Mouse (Mus musculus): ENCODE data around the gene Sec22c. TPM values are rescaled to one million over a fixed set of nuclear protein-coding genes. Genes with fewer than 3 reads are reported as not detected.

Gene Sec22c
- polyA plus RNA-seq, 1 experiment from 2014 or later: 7.4 TPM

DNA sequence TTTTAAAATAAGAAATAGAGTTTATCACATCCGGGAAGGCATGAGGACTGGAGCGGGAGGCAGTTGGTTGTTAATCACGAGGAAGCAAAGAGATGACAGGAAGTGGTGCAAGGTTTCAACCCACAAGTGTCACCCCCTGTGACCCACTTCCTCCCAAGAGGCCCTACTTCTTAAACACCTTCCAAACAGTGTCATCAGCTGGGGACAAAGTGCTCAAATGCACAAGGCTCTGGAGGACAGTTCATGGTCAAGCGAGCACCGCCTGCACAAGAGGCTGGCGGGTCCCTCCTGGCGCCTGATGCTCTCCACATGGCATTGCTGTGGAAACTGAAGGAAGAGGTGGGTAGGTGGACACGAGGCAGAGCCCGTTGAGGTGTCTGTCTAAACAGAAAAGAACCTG, 30.3 kb downstream of the Sec22c start:
- no peaks in the 10 kb centered on the region; the same call in 1 of the 2 replicates for H3K27me3 ChIP-seq (ENCODE audit: insufficient read depth, low read length)
- H3K4me3 ChIP-seq (replicated peaks; ENCODE audit: low read depth, low read length): no peak overlapping the region
- no peak for TF ChIP-seq CTCF (IDR thresholded peaks at IDR 0.05; ENCODE audit: low read depth)
- no peaks in the 10 kb centered on the region for H3K9me3 ChIP-seq (replicated peaks; ENCODE audit: low read length)
- H3K4me1 ChIP-seq (replicated peaks; ENCODE audit: insufficient read depth, low read length): no peaks in the 10 kb centered on the region; the same call in none of the 2 replicates
- no peaks in the 10 kb centered on the region for H3K36me3 ChIP-seq (ENCODE audit: insufficient read depth, low read length)
- ATAC-seq (replicated peaks; ENCODE audit: low FRiP score, low read depth) (no peak), DNase-seq (ENCODE audit: low spot score) (no peak)
- 57% methylated on average over 9 of the region's 9 CpGs for WGBS
- no peak overlapping the region for H3K9ac ChIP-seq (ENCODE audit: low read depth, low read length)
- H3K27ac ChIP-seq: no peak overlapping the region
- H3K4me2 ChIP-seq (ENCODE audit: low read length): no peak overlapping the region

DNA sequence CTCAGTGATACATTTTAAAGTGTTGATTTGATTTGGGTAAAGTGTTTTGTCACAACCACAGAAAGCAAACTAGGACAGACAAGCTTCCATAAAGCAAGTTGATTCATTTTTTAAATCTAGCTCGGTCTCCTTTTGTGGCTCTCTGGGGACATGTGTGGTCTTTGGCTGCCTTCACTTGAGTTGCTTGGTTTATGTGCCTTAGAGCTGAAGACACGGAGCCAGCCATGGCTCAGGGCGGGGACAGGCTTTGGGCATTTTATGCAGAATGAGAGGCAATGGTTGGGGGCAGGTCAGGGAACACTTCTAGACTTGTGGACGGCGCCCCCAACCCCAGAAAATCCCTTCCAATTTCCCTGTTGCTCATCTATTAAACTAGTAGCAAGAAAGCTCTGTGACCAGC, 31.6 kb downstream of the Sec22c start:
- Histone ChIP-seq H3K4me1 (replicated peaks; ENCODE audit: insufficient read depth, low read length) (peaks cover 5% of the 10 kb centered on the region), H3K4me3 (replicated peaks; ENCODE audit: low read depth, low read length) (no peak overlapping the region), H3K27me3 (ENCODE audit: insufficient read depth, low read length) (peaks cover 5% of the 10 kb centered on the region), H3K9me3 (replicated peaks; ENCODE audit: low read length) (no peaks in the 10 kb centered on the region), H3K36me3 (ENCODE audit: insufficient read depth, low read length) (no peaks in the 10 kb centered on the region), H3K4me2 (ENCODE audit: low read length) (no peak overlapping the region), H3K9ac (ENCODE audit: low read depth, low read length) (no peak overlapping the region), H3K27ac (no peak overlapping the region)
- DNase-seq (ENCODE audit: low spot score) (no peak), ATAC-seq (replicated peaks; ENCODE audit: low FRiP score, low read depth) (no peak)
- WGBS: 76% methylated on average over 5 of the region's 5 CpGs
- no peak for TF ChIP-seq CTCF (IDR thresholded peaks at IDR 0.05; ENCODE audit: low read depth)

DNA sequence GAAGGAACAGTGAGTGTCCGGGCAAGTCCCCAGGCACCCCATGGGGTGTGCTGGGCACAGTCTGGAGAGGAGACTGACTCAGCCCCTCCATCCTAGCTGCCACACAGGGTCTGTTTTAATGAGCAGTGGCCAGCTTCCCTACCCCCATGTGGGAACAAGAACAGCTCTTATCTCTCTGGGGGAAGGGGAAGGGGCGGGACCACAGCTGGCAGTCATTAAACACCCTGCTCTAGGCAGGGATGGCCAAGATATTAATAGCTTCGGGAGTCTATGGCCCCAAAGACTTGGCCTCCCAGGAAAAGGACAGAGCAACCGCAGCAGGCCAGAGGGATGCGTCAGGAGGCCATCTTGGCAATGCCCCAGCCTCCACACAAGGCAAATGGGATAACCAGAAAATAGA, 33.0 kb downstream of the Sec22c start:
- no peak for TF ChIP-seq CTCF (IDR thresholded peaks at IDR 0.05; ENCODE audit: low read depth)
- no peak overlapping the region for H3K4me2 ChIP-seq (ENCODE audit: low read length)
- DNase-seq (ENCODE audit: low spot score) (no peak), ATAC-seq (replicated peaks; ENCODE audit: low FRiP score, low read depth) (no peak)
- no peaks in the 10 kb centered on the region for H3K36me3 ChIP-seq (ENCODE audit: insufficient read depth, low read length)
- peaks cover 13% of the 10 kb centered on the region for H3K27me3 ChIP-seq (ENCODE audit: insufficient read depth, low read length)
- H3K27ac ChIP-seq: no peak overlapping the region
- H3K4me3 ChIP-seq (replicated peaks; ENCODE audit: low read depth, low read length): no peak overlapping the region
- no peak overlapping the region for H3K9ac ChIP-seq (ENCODE audit: low read depth, low read length)
- 51% methylated on average over 5 of the region's 5 CpGs for WGBS
- H3K4me1 ChIP-seq (replicated peaks; ENCODE audit: insufficient read depth, low read length): peaks cover 5% of the 10 kb centered on the region
- no peaks in the 10 kb centered on the region for H3K9me3 ChIP-seq (replicated peaks; ENCODE audit: low read length)

DNA sequence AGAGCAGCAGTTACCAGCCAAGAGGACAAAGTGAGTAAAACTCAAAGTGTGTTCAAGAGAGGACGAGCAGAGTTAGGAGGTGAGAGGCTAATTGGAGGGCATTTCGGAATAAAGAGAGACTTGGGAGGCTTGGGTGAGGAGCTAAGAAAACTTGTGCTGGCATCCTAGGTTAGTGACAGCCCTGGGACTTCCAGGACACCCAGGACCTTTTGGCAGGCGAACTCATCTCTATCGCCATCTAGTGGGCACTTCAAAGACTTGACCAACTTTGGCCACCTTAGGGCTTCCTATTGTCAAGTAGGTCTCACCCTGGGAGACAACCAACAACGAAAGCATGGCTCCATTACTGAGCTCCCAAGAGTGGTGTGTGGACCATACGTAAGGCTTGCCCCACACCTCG, 34.0 kb downstream of the Sec22c start:
- no peak for ATAC-seq (replicated peaks; ENCODE audit: low FRiP score, low read depth)
- H3K4me2 ChIP-seq (ENCODE audit: low read length): no peak overlapping the region
- H3K9me3 ChIP-seq (replicated peaks; ENCODE audit: low read length): no peaks in the 10 kb centered on the region
- peaks cover 13% of the 10 kb centered on the region for H3K27me3 ChIP-seq (ENCODE audit: insufficient read depth, low read length)
- peaks cover 5% of the 10 kb centered on the region for H3K4me1 ChIP-seq (replicated peaks; ENCODE audit: insufficient read depth, low read length)
- no peak overlapping the region for H3K27ac ChIP-seq
- DNase-seq (ENCODE audit: low spot score): peak; percentile 83
- H3K9ac ChIP-seq (ENCODE audit: low read depth, low read length): no peak overlapping the region
- TF ChIP-seq CTCF (IDR thresholded peaks at IDR 0.05; ENCODE audit: low read depth): peak; percentile 83
- H3K36me3 ChIP-seq (ENCODE audit: insufficient read depth, low read length): no peaks in the 10 kb centered on the region
- H3K4me3 ChIP-seq (replicated peaks; ENCODE audit: low read depth, low read length): no peak overlapping the region
- WGBS: 33% methylated on average over 7 of the region's 7 CpGs

DNA sequence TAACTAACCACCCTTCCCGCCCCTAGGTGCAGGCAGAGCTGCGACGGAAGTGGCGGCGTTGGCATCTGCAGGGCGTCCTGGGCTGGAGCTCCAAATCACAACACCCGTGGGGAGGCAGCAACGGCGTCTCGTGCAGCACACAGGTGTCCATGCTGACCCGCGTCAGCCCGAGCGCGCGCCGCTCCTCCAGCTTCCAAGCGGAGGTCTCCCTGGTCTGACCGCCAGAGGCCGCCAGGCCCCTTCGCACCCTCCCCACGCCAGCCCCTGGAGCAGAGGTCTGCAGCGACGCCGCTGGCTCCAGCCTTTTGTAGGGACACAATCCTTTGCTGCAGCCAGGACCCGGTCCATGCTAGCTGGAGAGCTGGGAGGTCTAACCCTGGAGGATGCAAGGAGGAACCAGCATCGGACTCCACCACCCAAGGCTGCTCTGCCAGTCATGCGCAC, 35.9 kb downstream of the Sec22c start:
- Histone ChIP-seq H3K4me3 (replicated peaks; ENCODE audit: low read depth, low read length) (peak overlapping the region; percentile 12; the same call in 1 of the 2 replicates), H3K9ac (ENCODE audit: low read depth, low read length) (no peak overlapping the region), H3K27ac (no peak overlapping the region), H3K4me1 (replicated peaks; ENCODE audit: insufficient read depth, low read length) (peaks cover 5% of the 10 kb centered on the region), H3K27me3 (ENCODE audit: insufficient read depth, low read length) (peaks cover 13% of the 10 kb centered on the region), H3K36me3 (ENCODE audit: insufficient read depth, low read length) (no peaks in the 10 kb centered on the region), H3K4me2 (ENCODE audit: low read length) (peak overlapping the region; percentile 48), H3K9me3 (replicated peaks; ENCODE audit: low read length) (no peaks in the 10 kb centered on the region)
- peak; percentile 76 for DNase-seq (ENCODE audit: low spot score)
- peak; percentile 85 for TF ChIP-seq CTCF (IDR thresholded peaks at IDR 0.05; ENCODE audit: low read depth)
- 1% methylated on average over 28 of the region's 28 CpGs for WGBS
- ATAC-seq (replicated peaks; ENCODE audit: low FRiP score, low read depth): 0 out of 2 replicates have a peak, but pooled peaks have one; percentile 53

DNA sequence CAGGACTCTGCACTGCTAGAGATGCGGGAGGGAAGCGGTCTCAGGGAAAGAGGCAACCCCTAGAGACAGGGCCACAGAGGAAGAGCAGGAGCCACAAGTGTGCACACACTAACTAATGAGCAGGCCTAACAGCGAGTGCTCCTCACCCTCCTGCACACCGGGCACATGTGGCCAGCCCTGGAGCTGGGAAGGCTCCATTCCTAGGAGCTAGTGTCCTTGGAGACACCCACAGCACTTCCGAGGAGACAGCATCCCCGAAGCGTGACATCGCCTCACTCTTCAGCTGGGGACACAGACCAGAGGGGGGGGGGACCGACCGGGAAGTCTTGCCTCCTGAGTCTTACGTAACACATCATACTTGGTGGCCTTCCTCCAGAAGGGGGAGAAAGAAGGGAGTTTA, 37.5 kb downstream of the Sec22c start:
- no peaks in the 10 kb centered on the region for H3K36me3 ChIP-seq (ENCODE audit: insufficient read depth, low read length)
- no peak for DNase-seq (ENCODE audit: low spot score)
- no peak overlapping the region for H3K27ac ChIP-seq
- no peaks in the 10 kb centered on the region for H3K9me3 ChIP-seq (replicated peaks; ENCODE audit: low read length)
- no peak overlapping the region for H3K4me3 ChIP-seq (replicated peaks; ENCODE audit: low read depth, low read length)
- TF ChIP-seq CTCF (IDR thresholded peaks at IDR 0.05; ENCODE audit: low read depth): no peak
- no peak overlapping the region for H3K9ac ChIP-seq (ENCODE audit: low read depth, low read length)
- H3K4me2 ChIP-seq (ENCODE audit: low read length): no peak overlapping the region
- peaks cover 13% of the 10 kb centered on the region for H3K27me3 ChIP-seq (ENCODE audit: insufficient read depth, low read length)
- H3K4me1 ChIP-seq (replicated peaks; ENCODE audit: insufficient read depth, low read length): peaks cover 5% of the 10 kb centered on the region
- ATAC-seq (replicated peaks; ENCODE audit: low FRiP score, low read depth): no peak
- WGBS: 73% methylated on average over 11 of the region's 11 CpGs
